Mouse (Mus musculus): ENCODE results near the gene Glp1r.

The Glp1r gene

GRCm38 (mm10) chr17:30901627-30902026, at the start of gene Glp1r:
Gene Glp1r (plus strand): TSS chr17:30901817.
- DNase-seq (ENCODE audit: low read depth): no peak

GRCm38 (mm10) chr17:30852345-30852744, 49.3 kb upstream of the Glp1r start:
- no peak for DNase-seq (ENCODE audit: low read depth)

GRCm38 (mm10) chr17:30857347-30857746, 44.3 kb upstream of the Glp1r start:
- DNase-seq (ENCODE audit: low read depth): no peak

GRCm38 (mm10) chr17:30858586-30859259, 42.9 kb upstream of the Glp1r start:
- DNase-seq (ENCODE audit: low read depth): no peak

- no peak for DNase-seq (ENCODE audit: low read depth)
These were observed 41.5 kb upstream of the Glp1r start for GRCm38 (mm10) chr17:30859989-30860585.

GRCm38 (mm10) chr17:30860606-30861005, 41.0 kb upstream of the Glp1r start:
- DNase-seq (ENCODE audit: low read depth): no peak

GRCm38 (mm10) chr17:30866281-30866680, 35.3 kb upstream of the Glp1r start:
- DNase-seq (ENCODE audit: low read depth): no peak

GRCm38 (mm10) chr17:30866966-30867365, 34.7 kb upstream of the Glp1r start:
- DNase-seq (ENCODE audit: low read depth): no peak

GRCm38 (mm10) chr17:30871040-30871439, 30.6 kb upstream of the Glp1r start:
- no peak for DNase-seq (ENCODE audit: low read depth)

GRCm38 (mm10) chr17:30874276-30874675, 27.3 kb upstream of the Glp1r start:
- no peak for DNase-seq (ENCODE audit: low read depth)

- DNase-seq (ENCODE audit: low read depth): no peak
These were observed 24.2 kb upstream of the Glp1r start for GRCm38 (mm10) chr17:30877456-30877855.

GRCm38 (mm10) chr17:30878626-30879025, 23.0 kb upstream of the Glp1r start:
- no peak for DNase-seq (ENCODE audit: low read depth)

GRCm38 (mm10) chr17:30880391-30880790, 21.2 kb upstream of the Glp1r start:
- no peak for DNase-seq (ENCODE audit: low read depth)

- no peak for DNase-seq (ENCODE audit: low read depth)
These were observed 20.6 kb upstream of the Glp1r start for GRCm38 (mm10) chr17:30881001-30881400.

- DNase-seq (ENCODE audit: low read depth): no peak
These were observed 19.4 kb upstream of the Glp1r start for GRCm38 (mm10) chr17:30882206-30882605.

- no peak for DNase-seq (ENCODE audit: low read depth)
These were observed 18.1 kb upstream of the Glp1r start for GRCm38 (mm10) chr17:30883534-30883933.

GRCm38 (mm10) chr17:30892086-30892485, 9.5 kb upstream of the Glp1r start:
- no peak for DNase-seq (ENCODE audit: low read depth)

GRCm38 (mm10) chr17:30892730-30893129, 8.9 kb upstream of the Glp1r start:
- peak; percentile 60 for DNase-seq (ENCODE audit: low read depth)

- no peak for DNase-seq (ENCODE audit: low read depth)
These were observed 4.5 kb upstream of the Glp1r start for GRCm38 (mm10) chr17:30897075-30897474.

- no peak for DNase-seq (ENCODE audit: low read depth)
These were observed 2.5 kb downstream of the Glp1r start for GRCm38 (mm10) chr17:30904096-30904495.

GRCm38 (mm10) chr17:30907577-30907976, 6.0 kb downstream of the Glp1r start:
- no peak for DNase-seq (ENCODE audit: low read depth)

- DNase-seq (ENCODE audit: low read depth): no peak
These were observed 9.5 kb downstream of the Glp1r start for GRCm38 (mm10) chr17:30910866-30911731.

- no peak for DNase-seq (ENCODE audit: low read depth)
These were observed 10.1 kb downstream of the Glp1r start for GRCm38 (mm10) chr17:30911732-30912088.
